Mouse (Mus musculus) limb, embryonic 14.5 days (tissue): ENCODE measurements around the gene Zdhhc25. TPM values are rescaled to one million over a fixed set of nuclear protein-coding genes. Genes with fewer than 3 reads are reported as not detected.
A peak's percentile ranks its signal among the peaks of the same experiment; 100 is the strongest.

ENCODE experiments used
- ATAC-seq: fragments of 200-750 bp; cut with Nextera tagmentation; 2 replicates; pipeline ENCODE4 v1.8.0; 2017; ENCODE audit warnings: low read depth, moderate number of reproducible peaks, moderate TSS enrichment; ENCODE audit not compliant: low FRiP score
- DNase-seq: peaks from one replicate; pipeline ENCODE4 v3.0.0-alpha.2; 2015; ENCODE audit warnings: low spot score
- H3K27ac ChIP-seq: fragments of 300-500 bp; sonication (generic); replicated peaks from 2 replicates; pipeline ENCODE4 v1.5.1; 2014; ENCODE audit warnings: low read depth, mild to moderate bottlenecking, low read length, moderate library complexity, mixed read lengths
- H3K27me3 ChIP-seq: fragments of 300-500 bp; sonication (generic); 2 replicates; pipeline ENCODE4 v1.6.1; 2014; ENCODE audit warnings: low read length, mixed read lengths; ENCODE audit not compliant: control insufficient read depth, insufficient read depth
- H3K36me3 ChIP-seq: fragments of 300-500 bp; sonication (generic); 2 replicates; pipeline ENCODE4 v1.6.1; 2014; ENCODE audit warnings: mild to moderate bottlenecking, low read length, moderate library complexity, mixed read lengths; ENCODE audit not compliant: control insufficient read depth, insufficient read depth
- H3K4me1 ChIP-seq: fragments of 300-500 bp; sonication (generic); 2 replicates; pipeline ENCODE4 v1.6.1; 2014; ENCODE audit warnings: antibody characterized with exemption, low read length, mixed read lengths; ENCODE audit not compliant: control insufficient read depth, insufficient read depth
- H3K4me2 ChIP-seq: fragments of 300-500 bp; sonication (generic); replicated peaks from 2 replicates; pipeline ENCODE4 v1.6.1; 2014; ENCODE audit warnings: low read depth, mild to moderate bottlenecking, low read length, moderate library complexity; ENCODE audit not compliant: severe bottlenecking
- H3K4me3 ChIP-seq: fragments of 300-500 bp; sonication (generic); replicated peaks from 2 replicates; pipeline ENCODE4 v1.5.1; 2014; ENCODE audit warnings: low read length
- H3K9ac ChIP-seq: fragments of 300-500 bp; sonication (generic); 2 replicates; pipeline ENCODE4 v1.6.1; 2014; ENCODE audit warnings: mild to moderate bottlenecking, low read depth, low read length, moderate library complexity; ENCODE audit not compliant: severe bottlenecking
- H3K9me3 ChIP-seq: fragments of 300-500 bp; sonication (generic); 2 replicates; pipeline ENCODE4 v1.6.1; 2016; ENCODE audit warnings: low read length; ENCODE audit not compliant: control insufficient read depth
- POLR2A ChIP-seq: fragments of 200-500 bp; IDR thresholded peaks from 2 replicates; pipeline ENCODE4 v1.8.0; 2012; ENCODE audit warnings: inconsistent platforms, mild to moderate bottlenecking, moderate library complexity, borderline replicate concordance; ENCODE audit not compliant: insufficient read depth, insufficient read length; ENCODE audit errors: extremely low read depth
- WGBS: fragments of 180-500 bp; shearing (Covaris S2); extraction: QIAGEN DNeasy Blood & Tissue Kit; methylation state at CpG from one replicate; pipeline ENCODE4 v1.1.7; 2014; 5-methylcytosine and 5-hydroxymethylcytosine counted together
- polyA plus RNA-seq, 2 experiments: library from polyadenylated mRNA; depleted of rRNA in 1 of 2; stranded (reverse) in 1 of 2; unstranded in 1 of 2; fragments of >200 nt; fragmentation: Nextera tagmentation in 1 of 2; extraction: Ambion mirVana in 1 of 2; gene quantifications; 2 replicates each; pipeline versions ENCODE4 v1.2.1 to v1.2.3; 2012 to 2014

The Zdhhc25 gene
- polyA plus RNA-seq (2012; rRNA removed) (not detected in 2 replicates), polyA plus RNA-seq (2014; fragmentation: Nextera tagmentation; extraction: Ambion mirVana) (not detected in 2 replicates)

GRCm38 (mm10) chr15:88600002-88600401 lies at the start of gene Zdhhc25:
Gene Zdhhc25 (plus strand): TSS chr15:88600302.
- H3K36me3 ChIP-seq, result no peaks in the 10 kb centered on the region
- no peaks in the 10 kb centered on the region for H3K4me1 ChIP-seq
- no peaks in the 10 kb centered on the region for H3K27me3 ChIP-seq
- no peak within 1 kb of the TSS for H3K4me3 ChIP-seq
- ATAC-seq (no peak), DNase-seq (no peak)
- no peaks in the 10 kb centered on the region for H3K9me3 ChIP-seq
- TF ChIP-seq POLR2A, result no peak
- no peak within 1 kb of the TSS for H3K4me2 ChIP-seq
- no peak within 1 kb of the TSS for H3K9ac ChIP-seq
- 90% methylated on average over 4 of the region's 4 CpGs for WGBS
- H3K27ac ChIP-seq, result no peak within 1 kb of the TSS

- no peaks in the 10 kb centered on the region for H3K4me1 ChIP-seq
- TF ChIP-seq POLR2A, result no peak
- WGBS, result 79% methylated on average over 9 of the region's 9 CpGs
- H3K27me3 ChIP-seq, result no peaks in the 10 kb centered on the region
- DNase-seq (no peak), ATAC-seq (no peak)
- no peak overlapping the region for H3K9ac ChIP-seq
- no peak overlapping the region for H3K27ac ChIP-seq
- no peak overlapping the region for H3K4me2 ChIP-seq
- H3K36me3 ChIP-seq, result no peaks in the 10 kb centered on the region
- no peaks in the 10 kb centered on the region for H3K9me3 ChIP-seq
- no peak overlapping the region for H3K4me3 ChIP-seq
Observed at GRCm38 (mm10) chr15:88552852-88553251, 47.2 kb upstream of the Zdhhc25 start.

GRCm38 (mm10) chr15:88555476-88555875 lies 44.6 kb upstream of the Zdhhc25 start:
- Histone ChIP-seq H3K27me3 (no peaks in the 10 kb centered on the region), H3K4me3 (no peak overlapping the region), H3K4me1 (no peaks in the 10 kb centered on the region), H3K4me2 (no peak overlapping the region), H3K9ac (no peak overlapping the region), H3K27ac (no peak overlapping the region), H3K36me3 (no peaks in the 10 kb centered on the region), H3K9me3 (no peaks in the 10 kb centered on the region)
- no peak for ATAC-seq
- 21% methylated on average over 8 of the region's 8 CpGs for WGBS
- DNase-seq, result peak; percentile 16
- TF ChIP-seq POLR2A, result no peak

- Histone ChIP-seq H3K36me3 (no peaks in the 10 kb centered on the region), H3K27ac (no peak overlapping the region), H3K4me1 (no peaks in the 10 kb centered on the region), H3K9me3 (no peaks in the 10 kb centered on the region), H3K4me3 (no peak overlapping the region), H3K27me3 (peaks cover 9% of the 10 kb centered on the region; the same call in 1 of the 2 replicates), H3K4me2 (no peak overlapping the region), H3K9ac (no peak overlapping the region)
- TF ChIP-seq POLR2A, result no peak
- ATAC-seq (no peak), DNase-seq (no peak)
- 54% methylated on average over 6 of the region's 6 CpGs for WGBS
Observed at GRCm38 (mm10) chr15:88560637-88561036, 39.5 kb upstream of the Zdhhc25 start.

- Histone ChIP-seq H3K4me1 (no peaks in the 10 kb centered on the region), H3K9me3 (no peaks in the 10 kb centered on the region), H3K36me3 (no peaks in the 10 kb centered on the region), H3K27ac (no peak overlapping the region), H3K27me3 (peaks cover 9% of the 10 kb centered on the region; the same call in 1 of the 2 replicates), H3K4me3 (no peak overlapping the region), H3K4me2 (no peak overlapping the region), H3K9ac (no peak overlapping the region)
- 5% methylated on average over 22 of the region's 22 CpGs for WGBS
- no peak for TF ChIP-seq POLR2A
- DNase-seq (no peak), ATAC-seq (no peak)
Observed at GRCm38 (mm10) chr15:88561058-88561730, 38.9 kb upstream of the Zdhhc25 start.
